Mouse (Mus musculus) myocyte (in vitro differentiated cells): Measurements from ENCODE around the gene Aff3. TPM values are rescaled to one million over a fixed set of nuclear protein-coding genes. Genes with fewer than 3 reads are reported as not detected.

Source experiments
- H3K27me3 ChIP-seq: one replicate; pipeline ENCODE4 v1.6.1; 2011; ENCODE audit not compliant: control insufficient read depth, insufficient read depth, insufficient read length
- H3K36me3 ChIP-seq: one replicate; pipeline ENCODE4 v1.6.1; 2011; ENCODE audit not compliant: control insufficient read depth, insufficient read depth
- H3K4me2 ChIP-seq: one replicate; pipeline ENCODE4 v1.6.1; 2011; ENCODE audit warnings: low read depth, control low read depth
- H3K4me3 ChIP-seq: one replicate; pipeline ENCODE4 v1.5.1; 2011; ENCODE audit warnings: mild to moderate bottlenecking, control low read depth, moderate library complexity
- H3K79me2 ChIP-seq: one replicate; pipeline ENCODE4 v1.6.1; 2011; ENCODE audit not compliant: control insufficient read depth, insufficient read depth
- H3ac ChIP-seq: one replicate; pipeline ENCODE4 v1.6.1; 2011; ENCODE audit not compliant: control insufficient read depth, insufficient read length
- CEBPB ChIP-seq: IDR thresholded peaks from 2 replicates; pipeline ENCODE4 v1.6.1; 2011; ENCODE audit warnings: mild to moderate bottlenecking, moderate library complexity; ENCODE audit not compliant: poor library complexity, insufficient read depth, severe bottlenecking
- E2F4 ChIP-seq: IDR thresholded peaks from one replicate; pipeline ENCODE4 v1.6.1; 2011; ENCODE audit warnings: mild to moderate bottlenecking, control low read depth, moderate library complexity; ENCODE audit not compliant: insufficient read depth
- MAX ChIP-seq: IDR thresholded peaks from one replicate; pipeline ENCODE4 v1.6.1; 2011; ENCODE audit warnings: low read depth, mild to moderate bottlenecking, control low read depth
- MYOD1 ChIP-seq, 3 experiments: IDR thresholded peaks; one replicate each; pipeline ENCODE4 v1.6.1; 2011; ENCODE audit warnings: control low read depth in 2 of 3, low read depth in 2 of 3, mild to moderate bottlenecking in 2 of 3, moderate library complexity in 1 of 3; ENCODE audit not compliant: insufficient read length in 2 of 3, control insufficient read depth in 1 of 3
- MYOG ChIP-seq, 3 experiments: IDR thresholded peaks; one replicate each; pipeline ENCODE4 v1.6.1; 2011; ENCODE audit warnings: control low read depth in 2 of 3, low read depth in 2 of 3, mild to moderate bottlenecking in 2 of 3; ENCODE audit not compliant: insufficient read length in 2 of 3, control insufficient read depth in 1 of 3, insufficient read depth in 1 of 3
- POLR2A ChIP-seq: IDR thresholded peaks from one replicate; pipeline ENCODE4 v1.6.1; 2011; ENCODE audit warnings: low read depth, mild to moderate bottlenecking, control low read depth, moderate library complexity; ENCODE audit not compliant: insufficient read length
- POLR2AphosphoS2 ChIP-seq: IDR thresholded peaks from one replicate; pipeline ENCODE4 v1.6.1; 2011; ENCODE audit warnings: low read depth, control low read depth; ENCODE audit not compliant: insufficient read length
- REST ChIP-seq: IDR thresholded peaks from one replicate; pipeline ENCODE4 v1.6.1; 2011; ENCODE audit warnings: mild to moderate bottlenecking, control low read depth, moderate library complexity; ENCODE audit not compliant: insufficient read depth, insufficient read length
- SRF ChIP-seq: IDR thresholded peaks from one replicate; pipeline ENCODE4 v1.6.1; 2011; ENCODE audit warnings: low read depth; ENCODE audit not compliant: control insufficient read depth, insufficient read length
- TCF12 ChIP-seq: IDR thresholded peaks from one replicate; pipeline ENCODE4 v1.6.1; 2011; ENCODE audit warnings: mild to moderate bottlenecking, control low read depth; ENCODE audit not compliant: poor library complexity, insufficient read depth, severe bottlenecking
- TCF3 ChIP-seq: IDR thresholded peaks from one replicate; pipeline ENCODE4 v1.6.1; 2011; ENCODE audit warnings: low read depth, control low read depth; ENCODE audit not compliant: insufficient read length
- USF1 ChIP-seq: IDR thresholded peaks from one replicate; pipeline ENCODE4 v1.6.1; 2011; ENCODE audit warnings: low read depth, mild to moderate bottlenecking, control low read depth, moderate library complexity
- polyA plus RNA-seq: library from polyadenylated mRNA; unstranded; fragments of >200 nt; fragmentation: generic; extraction: Trizol; gene quantifications from one replicate; pipeline ENCODE4 v1.2.1, GENCODE M21; 2012; ENCODE audit warnings: missing spikeins

Gene Aff3
- polyA plus RNA-seq, 1 experiment = not detected

DNA sequence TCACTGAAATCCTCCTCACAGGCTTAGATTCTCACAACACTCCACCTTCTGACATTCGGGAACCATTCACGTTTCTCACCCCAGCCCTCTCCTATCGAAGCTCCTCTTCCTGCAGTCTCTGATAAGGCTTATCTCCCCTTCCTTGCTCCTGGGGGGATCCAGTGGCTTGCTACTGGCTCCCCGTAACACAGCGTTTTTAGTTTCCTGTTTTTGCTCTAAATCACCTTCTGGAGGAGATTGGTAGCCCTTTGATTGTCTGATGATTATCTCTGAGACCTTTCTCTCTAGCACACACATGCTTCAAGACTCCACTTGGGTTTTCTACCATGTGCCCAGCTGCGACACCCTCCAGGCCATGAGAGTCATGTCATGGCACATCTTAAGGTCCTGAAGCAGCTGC is 165.3 kb downstream of the Aff3 start:
- Histone ChIP-seq H3ac (no peak overlapping the region), H3K79me2 (no peaks in the 10 kb centered on the region), H3K4me3 (no peak overlapping the region), H3K4me2 (no peak overlapping the region), H3K36me3 (no peaks in the 10 kb centered on the region), H3K27me3 (peaks cover 8% of the 10 kb centered on the region)
- no peak for TF ChIP-seq MAX
- no peak for TF ChIP-seq USF1
- TF ChIP-seq MYOD1 (IDR thresholded peaks at IDR 0.05; ENCODE audit: control insufficient read depth in 1 of 3, insufficient read length in 2 of 3, low read depth in 2 of 3) = no peak
- no peak for TF ChIP-seq CEBPB
- no peak for TF ChIP-seq E2F4
- TF ChIP-seq SRF = no peak
- no peak for TF ChIP-seq TCF12
- TF ChIP-seq POLR2AphosphoS2 = no peak

DNA sequence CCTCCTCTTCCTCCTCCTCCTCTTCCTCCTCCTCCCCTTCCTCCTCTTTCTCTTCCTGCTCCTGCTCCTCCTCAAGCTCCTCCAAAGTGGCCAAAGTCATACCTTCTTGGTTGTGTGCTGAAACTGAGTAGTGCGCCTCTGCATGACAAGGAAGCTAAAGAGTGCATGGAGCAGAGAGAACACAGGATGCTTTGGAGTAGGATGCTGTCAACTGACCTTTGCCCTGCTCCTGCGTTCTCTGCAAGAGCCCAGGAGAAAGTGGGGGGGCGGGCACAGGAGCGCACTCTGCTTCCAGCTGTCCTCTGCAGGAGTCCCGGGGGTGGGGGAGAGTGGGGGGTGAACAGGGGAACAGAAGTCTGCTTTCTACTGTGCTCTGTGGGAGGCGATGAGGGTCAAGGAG is 167.2 kb downstream of the Aff3 start:
- Histone ChIP-seq H3K79me2 (no peaks in the 10 kb centered on the region), H3K27me3 (peaks cover 8% of the 10 kb centered on the region), H3ac (no peak overlapping the region), H3K36me3 (no peaks in the 10 kb centered on the region), H3K4me3 (no peak overlapping the region), H3K4me2 (no peak overlapping the region)
- no peak for TF ChIP-seq POLR2A
- TF ChIP-seq TCF12 = no peak
- no peak for TF ChIP-seq CEBPB
- TF ChIP-seq MYOD1 (IDR thresholded peaks at IDR 0.05; ENCODE audit: control insufficient read depth in 1 of 3, insufficient read length in 2 of 3, low read depth in 2 of 3) = no peak
- TF ChIP-seq MYOG (IDR thresholded peaks at IDR 0.05; ENCODE audit: control insufficient read depth in 1 of 3, insufficient read depth in 1 of 3, insufficient read length in 2 of 3, low read depth in 2 of 3) = no peak
- TF ChIP-seq REST = no peak
- no peak for TF ChIP-seq USF1
- no peak for TF ChIP-seq SRF
- no peak for TF ChIP-seq TCF3
- TF ChIP-seq MAX = no peak
- TF ChIP-seq E2F4 = no peak
- TF ChIP-seq POLR2AphosphoS2 = no peak

DNA sequence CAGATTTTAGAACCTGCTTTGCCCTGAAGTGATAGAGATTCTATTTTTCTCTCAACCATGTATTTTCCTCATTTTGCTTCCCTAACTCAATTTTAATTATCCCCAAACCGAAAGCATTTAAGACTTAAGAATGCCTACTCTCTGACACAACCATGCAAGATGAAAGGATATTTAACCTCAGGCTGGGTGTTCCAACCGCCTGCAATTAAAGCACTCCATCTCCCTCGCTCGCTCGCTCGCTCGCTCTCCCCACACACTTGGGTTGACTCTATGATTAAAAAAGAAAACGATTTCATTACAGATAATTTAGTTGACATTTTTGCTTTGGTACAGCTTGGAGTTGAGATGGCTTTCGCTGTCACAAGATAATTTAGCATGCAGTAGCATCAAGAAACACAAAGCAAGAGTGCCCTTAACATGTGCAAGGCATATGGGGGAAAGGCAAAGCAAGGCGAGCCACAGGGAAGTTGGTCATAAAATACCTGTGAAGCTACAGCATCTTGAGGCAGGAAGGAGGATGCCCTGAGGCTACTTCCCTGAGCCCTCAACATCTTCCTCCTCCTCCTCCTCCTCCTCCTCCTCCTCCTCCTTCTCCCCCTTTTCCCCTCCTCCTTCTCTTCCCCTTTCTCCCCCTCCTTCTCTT is 167.7 kb downstream of the Aff3 start:
- H3K27me3 ChIP-seq = peaks cover 8% of the 10 kb centered on the region
- H3K36me3 ChIP-seq = no peaks in the 10 kb centered on the region
- H3K79me2 ChIP-seq = no peaks in the 10 kb centered on the region
- H3ac ChIP-seq = no peak overlapping the region
- no peak overlapping the region for H3K4me3 ChIP-seq
- no peak for TF ChIP-seq MAX
- no peak for TF ChIP-seq TCF3
- no peak for TF ChIP-seq E2F4
- no peak for TF ChIP-seq MYOG (IDR thresholded peaks at IDR 0.05; ENCODE audit: control insufficient read depth in 1 of 3, insufficient read depth in 1 of 3, insufficient read length in 2 of 3, low read depth in 2 of 3)
- H3K4me2 ChIP-seq = no peak overlapping the region

DNA sequence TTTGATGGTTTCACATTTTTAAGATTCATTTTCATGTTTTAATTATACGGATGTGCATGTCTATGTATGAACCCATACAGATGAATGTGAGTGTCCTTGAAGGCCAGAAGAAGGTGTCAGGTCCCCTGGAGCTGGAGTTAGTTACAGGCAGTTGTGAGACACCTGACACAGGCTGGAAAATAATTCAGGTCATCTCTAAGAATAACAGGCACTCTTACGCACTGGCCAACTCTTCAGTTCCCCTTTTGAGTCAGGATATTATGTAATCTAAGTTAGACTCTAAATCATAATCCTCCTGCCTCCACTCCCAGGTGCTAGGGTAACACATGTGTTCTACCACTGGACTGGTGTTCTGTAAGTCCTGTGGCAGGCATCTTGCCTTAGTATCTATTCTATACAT is 169.5 kb downstream of the Aff3 start:
- H3K79me2 ChIP-seq = no peaks in the 10 kb centered on the region
- H3K27me3 ChIP-seq = peaks cover 8% of the 10 kb centered on the region
- H3ac ChIP-seq = no peak overlapping the region
- no peak for TF ChIP-seq TCF3
- TF ChIP-seq E2F4 = no peak
- TF ChIP-seq SRF = no peak
- no peak for TF ChIP-seq USF1
- TF ChIP-seq POLR2AphosphoS2 = no peak
- no peak for TF ChIP-seq CEBPB
- no peak for TF ChIP-seq POLR2A
- no peak for TF ChIP-seq TCF12
- no peak for TF ChIP-seq MYOG (IDR thresholded peaks at IDR 0.05; ENCODE audit: control insufficient read depth in 1 of 3, insufficient read depth in 1 of 3, insufficient read length in 2 of 3, low read depth in 2 of 3)
- no peaks in the 10 kb centered on the region for H3K36me3 ChIP-seq
- H3K4me3 ChIP-seq = no peak overlapping the region
- no peak overlapping the region for H3K4me2 ChIP-seq

DNA sequence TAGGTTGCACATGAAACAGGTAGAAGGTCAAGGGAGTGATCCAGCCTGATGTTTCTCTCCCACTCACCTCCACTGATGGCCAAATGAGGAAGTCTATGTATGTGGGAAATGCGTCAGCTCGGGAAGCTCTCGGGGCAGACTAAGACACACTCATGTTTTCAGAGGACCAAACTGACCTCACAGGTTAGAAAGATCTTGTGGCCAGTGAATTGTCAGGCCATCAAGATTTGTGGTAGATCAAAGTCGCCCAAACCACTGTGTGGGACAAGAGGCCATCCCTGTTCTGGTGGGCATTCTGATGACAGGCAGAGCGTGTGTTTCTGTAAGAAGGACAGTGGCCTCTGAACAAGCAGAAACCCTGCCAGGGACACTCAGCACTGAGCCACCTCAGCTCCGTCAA is 175.0 kb downstream of the Aff3 start:
- TF ChIP-seq CEBPB (no peak), E2F4 (no peak), POLR2A (no peak), SRF (no peak), TCF3 (no peak), REST (no peak), MAX (no peak), USF1 (no peak), MYOD1 (IDR thresholded peaks at IDR 0.05; ENCODE audit: control insufficient read depth in 1 of 3, insufficient read length in 2 of 3, low read depth in 2 of 3) (no peak), MYOG (IDR thresholded peaks at IDR 0.05; ENCODE audit: control insufficient read depth in 1 of 3, insufficient read depth in 1 of 3, insufficient read length in 2 of 3, low read depth in 2 of 3) (no peak)
- H3K4me3 ChIP-seq = no peak overlapping the region
- no peaks in the 10 kb centered on the region for H3K79me2 ChIP-seq
- no peak overlapping the region for H3ac ChIP-seq
- no peak overlapping the region for H3K4me2 ChIP-seq
- peaks cover 4% of the 10 kb centered on the region for H3K27me3 ChIP-seq
- no peaks in the 10 kb centered on the region for H3K36me3 ChIP-seq
